Mouse (Mus musculus) ES-Bruce4 (cell line): ENCODE data around the gene Tekt3. TPM values are rescaled to one million over a fixed set of nuclear protein-coding genes. Genes with fewer than 3 reads are reported as not detected.

Experiments
- H3K27ac ChIP-seq: 2 replicates; pipeline ENCODE4 v1.5.1; 2012; ENCODE audit warnings: low read length, inconsistent platforms; ENCODE audit not compliant: insufficient read depth
- H3K27me3 ChIP-seq: 2 replicates; pipeline ENCODE4 v1.6.1; 2012; ENCODE audit warnings: mild to moderate bottlenecking, low read length, inconsistent platforms; ENCODE audit not compliant: control insufficient read depth, poor library complexity, insufficient read depth, severe bottlenecking
- H3K36me3 ChIP-seq: 2 replicates; pipeline ENCODE4 v1.6.1; 2012; ENCODE audit warnings: inconsistent platforms, mild to moderate bottlenecking, low read length, moderate library complexity; ENCODE audit not compliant: control insufficient read depth, poor library complexity, insufficient read depth, severe bottlenecking
- H3K4me1 ChIP-seq: one replicate; pipeline ENCODE4 v1.8.1; 2011; ENCODE audit warnings: low read length; ENCODE audit not compliant: control insufficient read depth, insufficient read depth
- H3K4me3 ChIP-seq: 2 replicates; pipeline ENCODE4 v1.5.1; 2011; ENCODE audit warnings: low read depth, mild to moderate bottlenecking, low read length
- H3K9ac ChIP-seq: 2 replicates; pipeline ENCODE4 v1.6.1; 2012; ENCODE audit warnings: low read depth, mild to moderate bottlenecking, inconsistent platforms; ENCODE audit not compliant: poor library complexity, severe bottlenecking
- H3K9me3 ChIP-seq: replicated peaks from 2 replicates; pipeline ENCODE4 v1.6.1; 2012; ENCODE audit warnings: mild to moderate bottlenecking, low read length, inconsistent platforms; ENCODE audit not compliant: control insufficient read depth, poor library complexity, insufficient read depth, severe bottlenecking
- CTCF ChIP-seq: IDR thresholded peaks from one replicate; pipeline ENCODE4 v1.8.1; 2011; ENCODE audit warnings: low read depth, low read length
- EP300 ChIP-seq: IDR thresholded peaks from 2 replicates; pipeline ENCODE4 v1.6.1; 2011; ENCODE audit warnings: low read depth, low read length; ENCODE audit not compliant: insufficient read depth
- POLR2A ChIP-seq: IDR thresholded peaks from one replicate; pipeline ENCODE4 v1.8.1; 2011; ENCODE audit warnings: low read length; ENCODE audit not compliant: insufficient read depth
- polyA plus RNA-seq: library from polyadenylated mRNA; stranded (reverse); fragments of >200 nt; gene quantifications from 2 replicates; pipeline ENCODE4 v1.2.4, GENCODE M21; 2011; ENCODE audit warnings: low read depth; ENCODE audit not compliant: missing spikeins, insufficient read depth, insufficient read length

Tekt3 gene
- polyA plus RNA-seq, 1 experiment = not detected

GRCm38 (mm10) chr11:63122776-63123350 is 61.4 kb downstream of the Tekt3 start:
- H3K4me1 ChIP-seq = no peaks in the 10 kb centered on the region
- no peaks in the 10 kb centered on the region for H3K9me3 ChIP-seq
- no peaks in the 10 kb centered on the region for H3K36me3 ChIP-seq
- H3K27me3 ChIP-seq = 0 out of 2 replicates have a peak, but pooled peaks cover 2% of the 10 kb centered on the region
- no peak overlapping the region for H3K9ac ChIP-seq
- H3K4me3 ChIP-seq = no peak overlapping the region
- TF ChIP-seq EP300 = no peak
- no peak overlapping the region for H3K27ac ChIP-seq

- H3K27ac ChIP-seq = no peak overlapping the region
- H3K36me3 ChIP-seq = no peaks in the 10 kb centered on the region
- H3K9ac ChIP-seq = no peak overlapping the region
- 0 out of 2 replicates have a peak, but pooled peaks cover 2% of the 10 kb centered on the region for H3K27me3 ChIP-seq
- no peaks in the 10 kb centered on the region for H3K9me3 ChIP-seq
- no peak overlapping the region for H3K4me3 ChIP-seq
- TF ChIP-seq CTCF = no peak
- 0 out of 2 replicates have a peak, but pooled peaks have one; percentile 22 for TF ChIP-seq EP300
- H3K4me1 ChIP-seq = no peaks in the 10 kb centered on the region
These were observed 62.9 kb downstream of the Tekt3 start for GRCm38 (mm10) chr11:63124316-63124715.

- Histone ChIP-seq H3K9me3 (no peaks in the 10 kb centered on the region), H3K4me1 (peaks cover 2% of the 10 kb centered on the region), H3K36me3 (no peaks in the 10 kb centered on the region), H3K27me3 (0 out of 2 replicates have a peak, but pooled peaks cover 2% of the 10 kb centered on the region), H3K27ac (no peak overlapping the region), H3K9ac (no peak overlapping the region), H3K4me3 (no peak overlapping the region)
- TF ChIP-seq POLR2A = no peak
- no peak for TF ChIP-seq CTCF
- TF ChIP-seq EP300 = no peak
These were observed 64.5 kb downstream of the Tekt3 start for GRCm38 (mm10) chr11:63125832-63126456.

- no peak overlapping the region for H3K4me3 ChIP-seq
- 0 out of 2 replicates have a peak, but pooled peaks cover 2% of the 10 kb centered on the region for H3K27me3 ChIP-seq
- H3K9ac ChIP-seq = no peak overlapping the region
- H3K27ac ChIP-seq = no peak overlapping the region
- H3K36me3 ChIP-seq = no peaks in the 10 kb centered on the region
- H3K9me3 ChIP-seq = no peaks in the 10 kb centered on the region
- no peak for TF ChIP-seq EP300
- no peak for TF ChIP-seq POLR2A
- TF ChIP-seq CTCF = no peak
- H3K4me1 ChIP-seq = peaks cover 2% of the 10 kb centered on the region
These were observed 65.5 kb downstream of the Tekt3 start for GRCm38 (mm10) chr11:63126976-63127375.

- H3K4me3 ChIP-seq = no peak overlapping the region
- peaks cover 2% of the 10 kb centered on the region for H3K4me1 ChIP-seq
- H3K27ac ChIP-seq = no peak overlapping the region
- H3K36me3 ChIP-seq = no peaks in the 10 kb centered on the region
- H3K27me3 ChIP-seq = 0 out of 2 replicates have a peak, but pooled peaks cover 7% of the 10 kb centered on the region
- TF ChIP-seq EP300 (no peak), CTCF (no peak), POLR2A (no peak)
- no peaks in the 10 kb centered on the region for H3K9me3 ChIP-seq
- H3K9ac ChIP-seq = no peak overlapping the region
These were observed 66.1 kb downstream of the Tekt3 start for GRCm38 (mm10) chr11:63127513-63127912.

GRCm38 (mm10) chr11:63128784-63129183 is 67.3 kb downstream of the Tekt3 start, which contains the start of gene Pmp22:
Gene Pmp22, plus strand, starts transcription at chr11:63128982.
- Histone ChIP-seq H3K9ac (no peak within 1 kb of the TSS), H3K4me1 (peaks cover 2% of the 10 kb centered on the region), H3K27me3 (0 out of 2 replicates have a peak, but pooled peaks cover 8% of the 10 kb centered on the region), H3K4me3 (no peak within 1 kb of the TSS), H3K9me3 (no peaks in the 10 kb centered on the region), H3K36me3 (no peaks in the 10 kb centered on the region), H3K27ac (no peak within 1 kb of the TSS)
- TF ChIP-seq EP300 (no peak), POLR2A (no peak), CTCF (no peak)
